In genomic region chr16:22058871-22059270, GRCm38 (mm10) we compare ENCODE assay signal across 21 mouse cellular contexts. TPM values are rescaled to one million over a fixed set of nuclear protein-coding genes. Genes with fewer than 3 reads are reported as not detected.
DNase-seq lines count a peak whose midpoint lies in the region; ATAC-seq and TF ChIP-seq lines count a peak whose summit lies in the region.
"Had no signal": no experiment of that assay in that cellular context is flagged by ENCODE, and none has a peak within 500 bp of the region (broad histone marks: within the 10 kb centered on the region; RNA-seq: fewer than 3 reads in every experiment).

No protein-coding gene starts in this region.

- no peak for TF ChIP-seq RAD21 in CH12.LX (IDR thresholded peaks at IDR 0.05; ENCODE audit: low read depth, low read length)

- H3K4me1 ChIP-seq in CH12.LX (ENCODE audit: control insufficient read depth in 1 of 2, insufficient read depth in 2 of 2) = peaks cover 9 to 23% of the 10 kb centered on the region in 2 experiments
- H3K4me1 ChIP-seq: embryonic facial prominence, embryonic 13.5 days; forebrain, embryonic 12.5 days; hindbrain, embryonic 12.5 days; intestine, embryonic 15.5 days had no signal

- H3K4me3 ChIP-seq in CH12.LX (replicated peaks in 1 of 3; ENCODE audit: low read depth in 2 of 3, low read length in 2 of 3, poor library complexity in 1 of 3) = no peak overlapping the region
- H3K4me3 ChIP-seq: embryonic facial prominence, embryonic 13.5 days; forebrain, embryonic 12.5 days; hindbrain, embryonic 12.5 days; intestine, embryonic 15.5 days had no signal

- ATAC-seq in activated CD4-positive, CD25-positive, alpha-beta regulatory T cell, adult 4 months = peak; percentile 36
- peak; percentile 49 for ATAC-seq in megakaryocyte, adult 5-6 weeks (ENCODE audit: poor library complexity, severe bottlenecking)
- ATAC-seq in inflammation-experienced regulatory T-cells, adult 6 months = no peak
- ATAC-seq: forebrain, postnatal 0 days; hindbrain, embryonic 16.5 days; intestine, embryonic 15.5 days had no signal

- no peaks in the 10 kb centered on the region for H3K36me3 ChIP-seq in CH12.LX (replicated peaks in 1 of 2; ENCODE audit: control insufficient read depth in 1 of 2, insufficient read depth in 1 of 2, low read length in 1 of 2)

- no peak overlapping the region for H3K9ac ChIP-seq in CH12.LX (ENCODE audit: insufficient read depth, low read depth)
- H3K9ac ChIP-seq: embryonic facial prominence, embryonic 13.5 days; forebrain, embryonic 12.5 days; forebrain, postnatal 0 days; hindbrain, embryonic 12.5 days; intestine, embryonic 15.5 days had no signal

- dilution Hi-C loops in CH12.LX (cut with MboI; ENCODE audit: extremely low pct_ligation_motif_present, extremely low pct_unique_long_range_greater_than_20kb, low sequenced_read_pairs) = no loop called here

- H3K27ac ChIP-seq in CH12.LX (ENCODE audit: insufficient read depth, low read depth) = no peak overlapping the region
- H3K27ac ChIP-seq: embryonic facial prominence, embryonic 13.5 days; forebrain, embryonic 12.5 days; hindbrain, embryonic 12.5 days; intestine, embryonic 15.5 days had no signal

- H3K27me3 ChIP-seq in CH12.LX (replicated peaks) = no peaks in the 10 kb centered on the region
- H3K27me3 ChIP-seq: embryonic facial prominence, embryonic 13.5 days; forebrain, embryonic 12.5 days; hindbrain, embryonic 12.5 days; intestine, embryonic 15.5 days had no signal

- DNase-seq in CD4-positive helper T cell, adult 2 months (ENCODE audit: low read depth, low spot score) = peak; percentile 27
- DNase-seq in CH12.LX (ENCODE audit: extremely low read depth) = no peak
- DNase-seq in ovary, adult 18-20 months (ENCODE audit: low spot score) = no peak
- DNase-seq in retina, embryonic 14.5 days (ENCODE audit: low spot score) = no peak
- DNase-seq in thymus, postnatal 25 days = no peak
- DNase-seq: adrenal gland, postnatal 10 days; cerebellum, adult 11-12 months; cerebellum, adult 9-11 months; cerebellum, postnatal 36 days; forebrain, postnatal 0 days; gastrocnemius, postnatal 14 days; heart, postnatal 10 days; heart, postnatal 4 days had no signal

- in situ Hi-C loops in CH12.LX (cut with MboI; ENCODE audit: low pct_ligation_motif_present, low pct_unique_long_range_greater_than_20kb, low sequenced_read_pairs) = no loop called here

- no peak overlapping the region for H3K4me2 ChIP-seq in CH12.LX (ENCODE audit: insufficient read depth, low read depth, poor library complexity, severe bottlenecking)
- H3K4me2 ChIP-seq: embryonic facial prominence, embryonic 13.5 days; forebrain, embryonic 12.5 days; hindbrain, embryonic 12.5 days; intestine, embryonic 15.5 days had no signal

- no peaks in the 10 kb centered on the region for H3K9me3 ChIP-seq in CH12.LX (replicated peaks; ENCODE audit: low read length)
- H3K9me3 ChIP-seq: embryonic facial prominence, embryonic 13.5 days; forebrain, embryonic 12.5 days; hindbrain, embryonic 12.5 days; intestine, embryonic 15.5 days had no signal

- TF ChIP-seq EP300 in CH12.LX (IDR thresholded peaks at IDR 0.05; ENCODE audit: low read length) = no peak

- TF ChIP-seq CTCF in CH12.LX (conservative IDR thresholded peaks at IDR 0.05 in 1 of 2, IDR thresholded peaks at IDR 0.05 in 1 of 2; ENCODE audit: low read depth in 2 of 2, low read length in 2 of 2) = no peak

- H3K79me2 ChIP-seq in CH12.LX (replicated peaks; ENCODE audit: control insufficient read depth, extremely low read depth, insufficient read depth, poor library complexity, severe bottlenecking) = no peaks in the 10 kb centered on the region

- TF ChIP-seq POLR2A in CH12.LX (IDR thresholded peaks at IDR 0.05; ENCODE audit: low read depth, low read length) = no peak

TF ChIP-seq in CH12.LX, 34 proteins besides CTCF, POLR2A, EP300 and RAD21:
- TF ChIP-seq CHD1 (IDR thresholded peaks at IDR 0.05; ENCODE audit: low read depth, low read length) = no peak
- peak; percentile 79 for TF ChIP-seq ZNF384 (IDR thresholded peaks at IDR 0.05; ENCODE audit: low read depth, low read length)

RNA-seq across cellular contexts. Expression of gene Senp2, which starts 49.6 kb away (rescaled TPM):
- 37.8 and 45.8 TPM in 2 replicates for total RNA-seq in CH12.LX (2012; rRNA removed)
- total RNA-seq in CH12.LX (2014; rRNA removed) = 42.8 and 46.2 TPM in 2 replicates
- polyA plus RNA-seq in CH12.LX (2012; ENCODE audit: insufficient read length, low read depth) = 60.5 and 60.8 TPM in 2 replicates
- 10 to 100 TPM; 14.9 to 18.8 TPM for polyA plus RNA-seq in activated CD4-positive, CD25-positive, alpha-beta regulatory T cell, adult 4 months (2017; shearing (Covaris generic))
- 47.3 and 52.5 TPM in 2 replicates for total RNA-seq in megakaryocyte, adult 5-6 weeks (2015)
- total RNA-seq in megakaryocyte, adult 5-6 weeks (2017) = 45.5 and 53.5 TPM in 2 replicates
- 10 to 100 TPM; 13.8 to 19.4 (median 16.1) TPM for polyA plus RNA-seq in inflammation-experienced regulatory T-cells, adult 6 months (2017; shearing (Covaris generic))
